Mouse (Mus musculus) hindbrain, embryonic 15.5 days (tissue): ENCODE measurements around the gene Osbpl2. TPM values are rescaled to one million over a fixed set of nuclear protein-coding genes. Genes with fewer than 3 reads are reported as not detected.

ENCODE experiments used
- ATAC-seq: fragments of 200-750 bp; cut with Nextera tagmentation; 2 replicates; pipeline ENCODE4 v1.8.0; 2017; ENCODE audit warnings: low read depth, moderate number of reproducible peaks, moderate TSS enrichment; ENCODE audit not compliant: low FRiP score
- H3K27ac ChIP-seq: fragments of 300-500 bp; sonication (generic); replicated peaks from 2 replicates; pipeline ENCODE4 v1.5.1; 2015; ENCODE audit warnings: mild to moderate bottlenecking, inconsistent platforms
- H3K27me3 ChIP-seq: fragments of 300-500 bp; sonication (generic); 2 replicates; pipeline ENCODE4 v1.6.1; 2015; ENCODE audit warnings: control low read depth, inconsistent platforms
- H3K36me3 ChIP-seq: fragments of 300-500 bp; sonication (generic); 2 replicates; pipeline ENCODE4 v1.6.1; 2015; ENCODE audit warnings: control low read depth, inconsistent platforms
- H3K4me1 ChIP-seq: fragments of 300-500 bp; sonication (generic); replicated peaks from 2 replicates; pipeline ENCODE4 v1.6.1; 2015; ENCODE audit warnings: control low read depth, inconsistent platforms
- H3K4me2 ChIP-seq: fragments of 300-500 bp; sonication (generic); 2 replicates; pipeline ENCODE4 v1.6.1; 2015; ENCODE audit warnings: moderate library complexity, mild to moderate bottlenecking, inconsistent platforms
- H3K4me3 ChIP-seq: fragments of 300-500 bp; sonication (generic); 2 replicates; pipeline ENCODE4 v1.5.1; 2015; ENCODE audit warnings: mild to moderate bottlenecking, inconsistent platforms
- H3K9ac ChIP-seq: fragments of 300-500 bp; sonication (generic); 2 replicates; pipeline ENCODE4 v1.6.1; 2015; ENCODE audit warnings: inconsistent platforms
- H3K9me3 ChIP-seq: fragments of 300-500 bp; sonication (generic); 2 replicates; pipeline ENCODE4 v1.6.1; 2016; ENCODE audit warnings: control low read depth, inconsistent platforms
- WGBS: fragments of 180-500 bp; shearing (Covaris S2); methylation state at CpG from one replicate; pipeline ENCODE4 v1.1.7; 2015; 5-methylcytosine and 5-hydroxymethylcytosine counted together
- polyA plus RNA-seq: library from polyadenylated mRNA; unstranded; fragments of >200 nt; fragmentation: Nextera tagmentation; extraction: Ambion mirVana; gene quantifications from 2 replicates; pipeline ENCODE4 v1.2.1, GENCODE M21; 2015

The Osbpl2 gene
- polyA plus RNA-seq = 71.0 and 72.7 TPM in 2 replicates

GRCm38 (mm10) chr2:180118661-180119438, at the start of gene Osbpl2:
Osbpl2 (plus strand) TSS chr2:180119306.
- peak; percentile 98 for ATAC-seq
- Histone ChIP-seq H3K27ac (peak within 1 kb of the TSS; percentile 79), H3K4me3 (peak within 1 kb of the TSS; percentile 94), H3K9ac (peak within 1 kb of the TSS; percentile 84), H3K9me3 (no peaks in the 10 kb centered on the region), H3K4me1 (peaks cover 60% of the 10 kb centered on the region), H3K36me3 (peaks cover 5% of the 10 kb centered on the region), H3K4me2 (peak within 1 kb of the TSS; percentile 98), H3K27me3 (no peaks in the 10 kb centered on the region)
- 1% methylated on average over 50 of the region's 55 CpGs for whole genome bisulfite sequencing

DNA sequence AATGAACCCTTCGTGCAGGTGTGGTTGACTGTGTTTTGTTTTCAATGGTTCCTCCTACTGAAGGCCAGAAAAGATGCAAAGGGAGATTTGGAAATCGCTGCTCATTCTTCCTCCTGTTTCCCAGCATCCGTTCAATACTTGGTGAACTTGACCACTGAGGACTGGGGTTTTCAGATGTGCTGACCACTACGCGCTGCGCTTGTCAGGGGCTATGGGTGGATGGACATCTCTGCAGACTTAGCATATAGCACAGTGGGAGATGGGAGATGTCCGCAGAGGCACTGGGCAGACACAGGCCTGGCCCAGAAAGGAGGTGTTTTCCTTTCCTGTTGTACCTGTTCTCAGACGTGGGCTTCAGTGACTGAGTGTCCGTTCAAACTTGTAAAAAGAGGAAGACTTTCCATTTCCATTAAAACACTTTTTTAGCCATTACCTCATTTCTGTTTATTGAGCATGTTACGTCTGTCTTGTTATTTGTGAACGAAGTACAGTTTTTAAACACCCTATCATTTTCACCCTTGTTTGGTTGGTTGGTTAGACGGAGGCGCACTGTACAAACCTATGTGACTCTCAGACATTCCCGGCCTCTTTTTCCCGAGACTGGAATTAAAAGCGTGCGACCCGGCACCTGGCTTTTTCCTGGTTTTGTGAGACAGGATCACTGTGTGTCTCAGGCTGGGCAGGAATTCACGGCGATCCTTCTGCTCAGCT, 49.2 kb upstream of the Osbpl2 start:
- Histone ChIP-seq H3K4me3 (peak overlapping the region; percentile 70), H3K27ac (peak overlapping the region; percentile 92), H3K9me3 (no peaks in the 10 kb centered on the region), H3K27me3 (no peaks in the 10 kb centered on the region), H3K4me2 (peak overlapping the region; percentile 93), H3K36me3 (peaks cover 19% of the 10 kb centered on the region), H3K4me1 (peaks cover 15% of the 10 kb centered on the region), H3K9ac (peak overlapping the region; percentile 49)
- ATAC-seq = peak; percentile 63; the same call in 1 of the 2 replicates
- 34% methylated on average over 20 of the region's 20 CpGs for WGBS

GRCm38 (mm10) chr2:180070481-180071453, 48.3 kb upstream of the Osbpl2 start, which contains the start of gene Mtg2:
Mtg2 (plus strand) TSS chr2:180070588.
- Histone ChIP-seq H3K27ac (peak within 1 kb of the TSS; percentile 92), H3K4me1 (peaks cover 15% of the 10 kb centered on the region), H3K4me3 (peak within 1 kb of the TSS; percentile 70), H3K9ac (peak within 1 kb of the TSS; percentile 78), H3K9me3 (no peaks in the 10 kb centered on the region), H3K36me3 (peaks cover 19% of the 10 kb centered on the region), H3K4me2 (peak within 1 kb of the TSS; percentile 93), H3K27me3 (no peaks in the 10 kb centered on the region)
- 3% methylated on average over 58 of the region's 58 CpGs for WGBS
- ATAC-seq = peak; percentile 97

GRCm38 (mm10) chr2:180071671-180072070, 47.4 kb upstream of the Osbpl2 start:
- no peak for ATAC-seq
- no peaks in the 10 kb centered on the region for H3K27me3 ChIP-seq
- H3K36me3 ChIP-seq = peaks cover 19% of the 10 kb centered on the region
- H3K4me2 ChIP-seq = peak overlapping the region; percentile 93
- WGBS = 86% methylated on average over 2 of the region's 2 CpGs
- 0 out of 2 replicates have a peak overlapping the region, but pooled peaks have one; percentile 78 for H3K9ac ChIP-seq
- H3K4me3 ChIP-seq = no peak overlapping the region
- no peak overlapping the region for H3K27ac ChIP-seq
- H3K9me3 ChIP-seq = no peaks in the 10 kb centered on the region
- peaks cover 15% of the 10 kb centered on the region for H3K4me1 ChIP-seq

- Histone ChIP-seq H3K4me2 (no peak overlapping the region), H3K9ac (no peak overlapping the region), H3K27ac (no peak overlapping the region), H3K4me1 (peaks cover 15% of the 10 kb centered on the region), H3K9me3 (no peaks in the 10 kb centered on the region), H3K4me3 (no peak overlapping the region), H3K36me3 (peaks cover 14% of the 10 kb centered on the region), H3K27me3 (no peaks in the 10 kb centered on the region)
- 84% methylated on average over 7 of the region's 7 CpGs for WGBS
- ATAC-seq = no peak
These were observed 46.2 kb upstream of the Osbpl2 start for GRCm38 (mm10) chr2:180072886-180073285.

- Histone ChIP-seq H3K9me3 (no peaks in the 10 kb centered on the region), H3K4me1 (no peaks in the 10 kb centered on the region), H3K4me2 (no peak overlapping the region), H3K9ac (no peak overlapping the region), H3K27ac (no peak overlapping the region), H3K4me3 (no peak overlapping the region), H3K36me3 (peaks cover 10% of the 10 kb centered on the region), H3K27me3 (no peaks in the 10 kb centered on the region)
- no peak for ATAC-seq
- 71% methylated on average over 3 of the region's 3 CpGs for WGBS
These were observed 41.5 kb upstream of the Osbpl2 start for GRCm38 (mm10) chr2:180077622-180078021.

- ATAC-seq = no peak
- 90% methylated on average over 8 of the region's 8 CpGs for WGBS
- peaks cover 24% of the 10 kb centered on the region for H3K36me3 ChIP-seq
- no peak overlapping the region for H3K9ac ChIP-seq
- H3K4me3 ChIP-seq = no peak overlapping the region
- H3K9me3 ChIP-seq = no peaks in the 10 kb centered on the region
- H3K27me3 ChIP-seq = no peaks in the 10 kb centered on the region
- no peaks in the 10 kb centered on the region for H3K4me1 ChIP-seq
- H3K4me2 ChIP-seq = no peak overlapping the region
- no peak overlapping the region for H3K27ac ChIP-seq
These were observed 38.4 kb upstream of the Osbpl2 start for GRCm38 (mm10) chr2:180080680-180081079.

GRCm38 (mm10) chr2:180083063-180083462, 36.0 kb upstream of the Osbpl2 start:
- WGBS = 88% methylated on average over 10 of the region's 10 CpGs
- peaks cover 3% of the 10 kb centered on the region; the same call in 1 of the 2 replicates for H3K4me1 ChIP-seq
- no peak overlapping the region for H3K4me2 ChIP-seq
- H3K9ac ChIP-seq = no peak overlapping the region
- ATAC-seq = no peak
- H3K27ac ChIP-seq = no peak overlapping the region
- H3K4me3 ChIP-seq = no peak overlapping the region
- no peaks in the 10 kb centered on the region for H3K27me3 ChIP-seq
- H3K9me3 ChIP-seq = no peaks in the 10 kb centered on the region
- peaks cover 20% of the 10 kb centered on the region for H3K36me3 ChIP-seq

- Histone ChIP-seq H3K4me1 (peaks cover 3% of the 10 kb centered on the region; the same call in 1 of the 2 replicates), H3K36me3 (peaks cover 20% of the 10 kb centered on the region), H3K27me3 (no peaks in the 10 kb centered on the region), H3K9me3 (no peaks in the 10 kb centered on the region), H3K9ac (no peak overlapping the region), H3K27ac (no peak overlapping the region), H3K4me3 (no peak overlapping the region), H3K4me2 (no peak overlapping the region)
- ATAC-seq = no peak
- 54% methylated on average over 3 of the region's 3 CpGs for WGBS
These were observed 34.5 kb upstream of the Osbpl2 start for GRCm38 (mm10) chr2:180084565-180084964.

- H3K9me3 ChIP-seq = no peaks in the 10 kb centered on the region
- peaks cover 3% of the 10 kb centered on the region; the same call in 1 of the 2 replicates for H3K4me1 ChIP-seq
- peaks cover 18% of the 10 kb centered on the region; the same call in 1 of the 2 replicates for H3K36me3 ChIP-seq
- H3K27ac ChIP-seq = no peak overlapping the region; the same call in 1 of the 2 replicates
- H3K4me3 ChIP-seq = no peak overlapping the region
- no peak overlapping the region for H3K4me2 ChIP-seq
- H3K9ac ChIP-seq = no peak overlapping the region
- no peak for ATAC-seq
- no peaks in the 10 kb centered on the region for H3K27me3 ChIP-seq
- 61% methylated on average over 16 of the region's 16 CpGs for WGBS
These were observed 33.0 kb upstream of the Osbpl2 start for GRCm38 (mm10) chr2:180085926-180086636.

- Histone ChIP-seq H3K4me2 (no peak overlapping the region), H3K27me3 (no peaks in the 10 kb centered on the region), H3K9me3 (no peaks in the 10 kb centered on the region), H3K36me3 (peaks cover 18% of the 10 kb centered on the region; the same call in 1 of the 2 replicates), H3K27ac (no peak overlapping the region), H3K9ac (no peak overlapping the region), H3K4me1 (peaks cover 3% of the 10 kb centered on the region; the same call in 1 of the 2 replicates), H3K4me3 (no peak overlapping the region)
- ATAC-seq = no peak
- 77% methylated on average over 5 of the region's 5 CpGs for WGBS
These were observed 32.5 kb upstream of the Osbpl2 start for GRCm38 (mm10) chr2:180086637-180087027.
